Mouse (Mus musculus) brain, embryonic 14.5 days (tissue): Measurements from ENCODE around the gene Ciapin1. TPM values are rescaled to one million over a fixed set of nuclear protein-coding genes. Genes with fewer than 3 reads are reported as not detected.
A peak's percentile ranks its signal among the peaks of the same experiment; 100 is the strongest.

Source experiments
- DNase-seq: peaks from one replicate; pipeline ENCODE4 v3.0.0-alpha.2; 2011; ENCODE audit warnings: low read depth
- CTCF ChIP-seq: fragments of 200-500 bp; IDR thresholded peaks from 2 replicates; pipeline ENCODE4 v1.5.1; 2012; ENCODE audit warnings: inconsistent platforms, mild to moderate bottlenecking, moderate library complexity, borderline replicate concordance; ENCODE audit not compliant: insufficient read depth, insufficient read length; ENCODE audit errors: extremely low read depth
- POLR2A ChIP-seq: fragments of 200-500 bp; IDR thresholded peaks from 2 replicates; pipeline ENCODE4 v1.6.1; 2012; ENCODE audit warnings: mild to moderate bottlenecking, inconsistent platforms, borderline replicate concordance; ENCODE audit not compliant: poor library complexity, insufficient read depth, insufficient read length, severe bottlenecking; ENCODE audit errors: extremely low read depth
- polyA plus RNA-seq: library from polyadenylated mRNA; depleted of rRNA; stranded (reverse); fragments of >200 nt; gene quantifications from 2 replicates; pipeline ENCODE4 v1.2.3, GENCODE M21; 2012

Gene Ciapin1
- polyA plus RNA-seq, 1 experiment: 82.0 TPM

DNA sequence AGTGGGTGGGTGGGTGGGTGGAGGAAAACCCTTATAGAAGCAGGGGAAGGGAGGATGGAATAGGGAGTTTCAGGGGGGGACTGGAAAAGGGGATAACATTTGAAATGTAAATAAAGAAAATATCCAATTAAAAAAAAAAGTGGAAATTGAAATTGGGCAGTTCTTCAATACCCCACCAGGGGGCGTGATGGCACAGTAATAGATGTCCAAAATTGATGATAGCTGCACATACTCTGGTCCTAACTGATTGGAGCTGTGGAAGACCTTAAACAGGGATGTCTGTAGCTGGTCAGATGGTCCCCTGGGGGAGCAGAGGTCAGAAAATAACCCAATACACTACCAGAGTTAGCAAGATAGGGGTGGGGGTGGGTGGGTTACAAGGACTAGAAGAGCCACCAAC lies 23.6 kb downstream of the Ciapin1 start:
- DNase-seq: peak; percentile 33
- TF ChIP-seq POLR2A (no peak), CTCF (peak; percentile 55; the same call in 1 of the 2 replicates)

DNA sequence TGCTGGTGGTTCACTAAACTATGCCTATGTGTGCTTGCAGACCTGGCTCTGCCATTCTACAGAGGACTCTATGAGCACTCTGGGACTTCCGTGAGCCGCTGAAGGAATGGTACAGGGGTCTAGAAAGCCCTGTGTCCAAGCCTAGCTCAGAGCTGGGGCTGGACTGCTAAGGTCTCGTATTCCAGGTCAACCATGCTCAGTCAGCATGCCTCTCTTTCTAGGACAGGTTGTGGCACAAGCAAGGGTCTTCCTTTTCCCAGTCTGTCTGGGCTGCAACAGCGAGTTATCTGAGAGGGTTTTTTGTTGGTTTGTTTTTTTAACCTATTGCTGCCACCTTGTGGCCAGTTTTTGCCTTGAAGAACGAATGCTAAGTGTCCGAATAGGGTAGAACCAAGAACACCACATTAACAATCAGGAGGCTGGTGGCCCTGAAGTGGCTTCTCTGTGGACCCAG lies 25.5 kb downstream of the Ciapin1 start:
- TF ChIP-seq POLR2A (no peak), CTCF (peak; percentile 67)

DNA sequence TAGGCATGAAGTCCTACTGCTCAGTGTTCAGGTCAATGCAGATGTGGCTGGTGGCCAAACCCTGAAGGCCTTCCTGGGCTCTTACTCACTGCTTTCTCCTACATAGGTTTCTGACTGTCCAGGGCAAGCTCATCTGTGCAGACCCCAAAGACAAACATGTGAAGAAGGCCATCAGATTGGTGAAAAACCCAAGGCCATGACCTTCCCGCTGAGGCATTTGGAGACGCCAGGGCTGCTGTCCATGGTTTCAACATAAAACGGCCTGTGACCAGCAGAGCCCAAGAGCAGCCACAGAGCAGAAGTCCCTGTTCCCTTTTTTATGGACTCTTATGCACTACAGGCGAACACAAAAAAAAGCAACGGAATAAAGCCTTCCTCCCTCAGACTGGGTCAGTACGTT lies 26.5 kb downstream of the Ciapin1 start:
- TF ChIP-seq CTCF: no peak
- TF ChIP-seq POLR2A: no peak
- DNase-seq: no peak

More for the DNA sequence above, 25.5 kb downstream of the Ciapin1 start:
- peak; percentile 95 for DNase-seq

DNA sequence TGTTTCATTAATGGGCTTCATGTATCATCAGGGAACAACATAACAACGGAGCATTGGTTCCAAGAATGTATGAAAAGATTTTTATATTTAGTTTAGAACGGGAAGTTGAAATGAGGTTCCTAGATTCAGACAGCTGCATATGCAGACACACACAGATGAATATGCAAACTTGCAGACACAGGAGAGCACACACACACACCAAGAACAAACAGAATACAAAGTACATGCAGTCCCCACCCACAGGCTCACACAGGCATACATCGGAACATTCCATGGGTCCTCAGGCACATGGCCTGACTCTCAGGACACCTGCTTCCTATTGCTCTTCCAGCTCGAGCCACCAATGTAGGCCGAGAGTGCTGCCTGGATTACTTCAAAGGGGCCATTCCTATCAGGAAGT lies 27.3 kb downstream of the Ciapin1 start:
- TF ChIP-seq POLR2A (no peak), CTCF (no peak)
- no peak for DNase-seq

DNA sequence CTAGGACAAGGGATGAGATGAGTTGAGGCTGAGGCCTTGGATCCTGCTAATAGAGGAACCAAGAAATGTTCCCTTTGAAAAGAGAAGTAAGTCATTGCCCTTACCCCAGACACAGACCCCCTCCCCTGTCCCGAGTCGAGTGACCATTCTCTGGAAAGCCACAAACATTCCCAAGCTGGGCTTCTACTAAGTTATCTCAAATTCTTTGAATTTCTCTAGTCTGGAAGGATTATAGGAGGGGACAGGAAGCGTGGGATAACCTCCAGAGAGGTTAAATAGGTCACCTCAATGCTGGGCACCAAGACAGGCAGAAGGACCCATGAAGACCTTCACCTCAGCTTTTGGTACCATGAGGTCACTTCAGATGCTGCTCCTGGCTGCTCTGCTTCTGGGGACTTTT lies 28.0 kb downstream of the Ciapin1 start, which contains the start of gene Ccl17:
Gene Ccl17, plus strand, starts transcription at position 301 of the 400 bp plus-strand sequence.
- TF ChIP-seq CTCF (no peak), POLR2A (no peak)

DNA sequence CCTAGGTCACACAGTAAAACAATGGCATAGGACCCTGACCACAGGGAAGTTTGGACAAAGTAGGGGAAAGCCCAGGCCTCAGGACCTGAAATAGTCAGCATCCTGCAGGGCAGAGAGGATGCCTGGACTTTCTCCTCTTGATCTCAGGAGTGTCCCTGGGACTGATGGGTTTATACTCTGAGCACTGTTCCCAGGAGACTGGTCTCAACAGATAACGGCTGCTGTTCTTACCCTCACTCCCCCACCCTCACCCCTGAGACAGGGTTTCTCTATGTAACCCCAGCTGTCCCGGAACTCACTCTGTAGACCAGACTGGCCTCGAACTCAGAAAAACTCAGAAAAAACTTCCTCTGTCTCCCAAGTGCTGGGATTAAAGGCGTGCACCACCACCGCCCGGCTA lies 29.8 kb downstream of the Ciapin1 start:
- TF ChIP-seq POLR2A (no peak), CTCF (no peak)
- DNase-seq: no peak

More for the DNA sequence above, 28.0 kb downstream of the Ciapin1 start, which contains the start of gene Ccl17:
- DNase-seq: no peak

DNA sequence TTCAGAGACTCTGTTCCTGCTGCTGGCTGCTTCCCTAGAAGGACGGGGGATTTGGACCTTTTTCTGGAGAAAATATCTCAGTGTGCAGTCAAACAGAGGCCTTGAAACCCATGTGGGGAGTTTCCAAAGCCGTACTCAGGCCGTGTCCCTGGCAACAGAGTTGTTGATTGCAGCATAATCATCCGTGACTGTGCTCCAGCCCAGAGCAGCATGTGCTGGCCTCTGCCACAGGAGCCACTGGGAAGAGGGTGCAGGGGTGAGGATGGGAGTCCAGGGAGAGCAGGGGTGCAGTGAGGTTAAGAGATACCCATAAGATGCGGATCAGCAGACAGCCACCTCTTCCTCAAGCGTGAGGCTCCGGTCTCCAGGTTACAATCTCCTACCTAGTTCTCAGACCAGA lies 30.7 kb downstream of the Ciapin1 start:
- peak; percentile 15 for DNase-seq
- TF ChIP-seq CTCF: no peak
- TF ChIP-seq POLR2A: no peak

DNA sequence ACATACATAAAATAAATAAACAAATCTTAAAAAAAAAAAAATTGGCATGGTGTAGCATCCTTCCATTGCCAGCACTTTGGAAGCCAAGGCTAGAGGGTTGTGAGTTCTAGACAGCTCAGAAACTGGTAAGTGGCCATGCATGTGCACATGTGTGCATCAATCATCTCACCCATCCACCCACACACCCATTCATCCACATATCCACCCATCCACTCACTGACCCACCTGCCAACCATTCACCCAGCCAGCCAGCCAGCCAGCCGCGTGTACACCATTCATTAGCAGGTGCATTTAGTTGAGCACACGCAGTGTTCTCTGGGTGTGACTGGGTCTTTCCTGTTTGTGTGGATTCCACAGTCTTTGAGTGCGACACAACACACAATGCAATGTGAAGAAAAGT lies 32.3 kb downstream of the Ciapin1 start:
- TF ChIP-seq POLR2A (no peak), CTCF (no peak)
- no peak for DNase-seq

DNA sequence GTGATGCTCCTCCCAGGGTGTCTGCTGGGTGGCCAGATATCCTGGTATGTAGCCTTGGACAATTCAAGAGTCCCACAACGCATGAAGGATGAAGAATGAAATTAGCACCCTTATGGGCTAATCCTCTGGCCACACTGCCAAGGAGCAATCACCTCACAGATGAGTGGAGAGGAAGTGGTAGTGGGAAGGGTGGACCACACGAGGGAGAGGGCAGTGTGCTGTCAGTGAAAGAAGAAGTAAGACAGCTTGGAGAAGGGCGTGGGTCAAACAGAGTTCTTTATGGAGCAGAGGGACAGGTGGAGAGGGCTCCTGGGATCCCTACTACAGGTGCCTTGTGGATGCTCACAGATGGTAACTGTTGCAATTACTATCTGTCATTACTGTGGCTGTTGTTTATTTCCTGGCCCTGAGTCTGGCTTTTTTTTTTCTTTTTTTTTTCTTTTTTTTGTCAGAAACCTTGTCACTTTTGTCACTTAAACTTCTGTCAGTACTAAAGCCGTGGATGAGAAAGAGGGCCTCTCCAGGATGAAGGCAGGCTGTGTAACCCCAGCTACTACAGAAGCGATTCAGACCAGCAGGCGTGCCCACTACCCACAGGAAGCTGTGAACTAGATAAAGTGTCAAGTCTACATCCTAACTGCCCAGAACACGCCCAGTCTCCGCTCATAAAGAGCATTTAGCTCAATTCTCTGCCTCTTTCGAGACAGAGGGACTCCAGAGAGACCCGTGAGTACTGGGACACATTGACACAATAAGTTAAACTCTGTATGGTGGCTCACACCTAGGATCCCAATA lies 33.4 kb downstream of the Ciapin1 start:
- no peak for TF ChIP-seq CTCF
- TF ChIP-seq POLR2A: no peak
- DNase-seq: no peak

DNA sequence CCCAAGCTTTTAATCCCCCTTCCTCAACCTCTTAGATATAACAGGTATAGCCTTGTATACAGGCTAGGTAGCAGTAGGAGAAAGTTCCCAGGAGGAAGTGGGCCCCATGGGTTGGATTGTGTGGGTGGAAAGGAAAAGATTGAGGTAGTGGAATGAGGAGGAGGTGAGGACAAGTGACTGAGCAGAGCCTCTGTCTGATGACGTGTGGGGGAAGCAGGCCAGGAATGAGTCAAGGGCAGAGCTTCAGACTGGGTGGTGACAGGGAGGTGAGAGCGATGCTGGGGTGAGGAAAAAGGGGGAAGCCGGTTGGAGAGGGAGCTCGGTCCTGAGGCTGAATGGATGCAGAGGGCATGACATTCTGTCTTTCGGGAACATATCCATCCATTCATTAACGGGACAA lies 34.6 kb downstream of the Ciapin1 start:
- TF ChIP-seq POLR2A (no peak), CTCF (no peak)
- no peak for DNase-seq

DNA sequence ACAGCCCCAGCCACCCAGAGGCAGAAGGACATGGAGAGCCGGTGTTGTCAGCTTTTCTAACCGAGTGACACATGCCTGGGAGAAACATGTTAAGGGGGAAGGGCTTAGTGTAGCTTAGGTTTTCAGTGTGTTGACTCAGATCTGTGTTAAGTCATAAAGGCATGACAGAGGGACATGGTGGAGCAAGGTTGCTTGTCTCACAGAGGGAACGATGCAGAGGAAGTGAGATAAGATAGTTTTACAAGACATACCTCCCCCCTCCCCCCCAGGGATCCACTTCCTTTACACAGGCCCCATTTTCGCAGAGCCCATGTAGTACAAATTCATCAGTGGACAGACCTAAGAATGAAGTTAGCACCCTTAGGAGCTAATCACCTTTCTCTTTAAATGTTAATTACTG lies 35.8 kb downstream of the Ciapin1 start:
- DNase-seq: no peak
- TF ChIP-seq CTCF (no peak), POLR2A (no peak)
